20 mouse cellular contexts compared by ENCODE assay signal in the genomic region with DNA sequence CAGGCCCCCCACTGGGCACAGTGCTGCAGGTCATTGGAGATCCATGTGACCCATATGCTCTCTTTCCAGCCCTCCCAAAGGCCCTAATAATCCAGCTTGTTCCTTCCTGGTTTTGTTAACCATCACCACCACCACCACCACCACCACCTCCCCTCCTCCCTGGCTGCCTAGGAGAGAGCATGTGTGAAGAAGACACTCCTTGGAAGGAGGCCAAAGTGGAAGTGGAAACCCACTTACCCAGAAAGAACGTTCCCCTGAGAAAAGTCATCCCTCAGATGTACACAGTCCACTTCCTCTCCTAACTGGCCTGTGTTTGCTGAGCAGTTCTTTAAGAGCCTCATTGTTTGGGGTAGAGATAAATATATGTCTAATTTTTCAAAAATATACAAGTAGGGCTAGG.
DNase-seq lines count a peak whose midpoint lies in the region; ATAC-seq and TF ChIP-seq lines count a peak whose summit lies in the region.
"Had no signal": no experiment of that assay in that cellular context is flagged by ENCODE, and none has a peak within 500 bp of the region (broad histone marks: within the 10 kb centered on the region; RNA-seq: fewer than 3 reads in every experiment).

No protein-coding gene starts in this region.

- H3K4me3 ChIP-seq in lung, embryonic 14.5 days (ENCODE audit: low read depth, low read length), result no peak overlapping the region
- H3K4me3 ChIP-seq: embryonic facial prominence, embryonic 12.5 days; forebrain, embryonic 15.5 days; limb, embryonic 10.5 days; midbrain, embryonic 13.5 days; myocyte; neural tube, embryonic 15.5 days had no signal

- no peak for TF ChIP-seq CTCF in lung, embryonic 14.5 days (IDR thresholded peaks at IDR 0.05; ENCODE audit: low read depth)

- H3K4me2 ChIP-seq in lung, embryonic 14.5 days, result no peak overlapping the region
- H3K4me2 ChIP-seq: embryonic facial prominence, embryonic 12.5 days; forebrain, embryonic 15.5 days; liver, embryonic 11.5 days; midbrain, embryonic 13.5 days; neural tube, embryonic 15.5 days had no signal

- H3K4me1 ChIP-seq in lung, embryonic 14.5 days (ENCODE audit: insufficient read depth), result no peaks in the 10 kb centered on the region
- H3K4me1 ChIP-seq: forebrain, embryonic 15.5 days; midbrain, embryonic 13.5 days; neural tube, embryonic 15.5 days had no signal

- DNase-seq in lung, embryonic 14.5 days, result peak; percentile 12
- no peak for DNase-seq in lung, postnatal 4 days
- DNase-seq in A20 (ENCODE audit: low read depth, low spot score) (peak; percentile 11), MN1 (ENCODE audit: low spot score) (peak; percentile 49), liver (no peak)
- peak; percentile 27 for DNase-seq in retina, postnatal 1 day
- DNase-seq in ovary, postnatal 14 days (ENCODE audit: low spot score), result no peak
- DNase-seq: cerebellum, adult 8-10 months; gastrocnemius, postnatal 14 days; kidney, adult 8-10 months; kidney, postnatal 25 days; lung, adult 18-20 months had no signal

- 8% methylated on average over 1 of the region's 1 CpGs for WGBS in lung, embryonic 14.5 days

- H3K9ac ChIP-seq in lung, embryonic 14.5 days, result no peak overlapping the region
- H3K9ac ChIP-seq: embryonic facial prominence, embryonic 12.5 days; forebrain, embryonic 15.5 days; midbrain, embryonic 13.5 days; neural tube, embryonic 15.5 days had no signal

- H3K9me3 ChIP-seq in lung, embryonic 14.5 days (ENCODE audit: low read depth, low read length), result no peaks in the 10 kb centered on the region
- H3K9me3 ChIP-seq: embryonic facial prominence, embryonic 12.5 days; forebrain, embryonic 15.5 days; limb, embryonic 10.5 days; midbrain, embryonic 13.5 days; neural tube, embryonic 15.5 days had no signal

- no peaks in the 10 kb centered on the region for H3K27me3 ChIP-seq in lung, embryonic 14.5 days (ENCODE audit: insufficient read depth, low read length)
- H3K27me3 ChIP-seq: embryonic facial prominence, embryonic 12.5 days; forebrain, embryonic 15.5 days; midbrain, embryonic 13.5 days; neural tube, embryonic 15.5 days had no signal

- no peak overlapping the region for H3K27ac ChIP-seq in lung, embryonic 14.5 days (ENCODE audit: low read depth)
- H3K27ac ChIP-seq: embryonic facial prominence, embryonic 12.5 days; forebrain, embryonic 15.5 days; limb, embryonic 10.5 days; midbrain, embryonic 13.5 days; neural tube, embryonic 15.5 days; stomach, postnatal 0 days had no signal

- H3K36me3 ChIP-seq in lung, embryonic 14.5 days (ENCODE audit: insufficient read depth), result no peaks in the 10 kb centered on the region
- H3K36me3 ChIP-seq: embryonic facial prominence, embryonic 12.5 days; forebrain, embryonic 15.5 days; limb, embryonic 10.5 days; midbrain, embryonic 13.5 days; neural tube, embryonic 15.5 days had no signal

- no peak for ATAC-seq in lung, embryonic 14.5 days (ENCODE audit: insufficient read depth)
- ATAC-seq: forebrain, embryonic 15.5 days; midbrain, embryonic 13.5 days had no signal

Comparison
In these comparisons a context has a peak if more than half of its experiments do, and no peak if none do; other contexts are left out.
1. DNase-seq: peak in lung, embryonic 14.5 days (single experiment), A20 (single experiment), MN1 (single experiment) and retina, postnatal 1 day (single experiment); none in lung, postnatal 4 days (0 of 2), ovary, postnatal 14 days (single experiment) and liver (single experiment).